Mouse (Mus musculus) neural tube, embryonic 10.5 days (tissue): ENCODE data around the gene Arih2.
"Not testable (repeated sequence)": the region's sequence is repeated elsewhere in the genome, so short reads cannot be mapped to it uniquely, and the experiment has no call there.

Experiments used
- DNase-seq: peaks from one replicate; pipeline ENCODE4 v3.0.0-alpha.2; 2017; ENCODE audit warnings: low spot score; ENCODE audit errors: extremely low spot score

Arih2 gene

DNA sequence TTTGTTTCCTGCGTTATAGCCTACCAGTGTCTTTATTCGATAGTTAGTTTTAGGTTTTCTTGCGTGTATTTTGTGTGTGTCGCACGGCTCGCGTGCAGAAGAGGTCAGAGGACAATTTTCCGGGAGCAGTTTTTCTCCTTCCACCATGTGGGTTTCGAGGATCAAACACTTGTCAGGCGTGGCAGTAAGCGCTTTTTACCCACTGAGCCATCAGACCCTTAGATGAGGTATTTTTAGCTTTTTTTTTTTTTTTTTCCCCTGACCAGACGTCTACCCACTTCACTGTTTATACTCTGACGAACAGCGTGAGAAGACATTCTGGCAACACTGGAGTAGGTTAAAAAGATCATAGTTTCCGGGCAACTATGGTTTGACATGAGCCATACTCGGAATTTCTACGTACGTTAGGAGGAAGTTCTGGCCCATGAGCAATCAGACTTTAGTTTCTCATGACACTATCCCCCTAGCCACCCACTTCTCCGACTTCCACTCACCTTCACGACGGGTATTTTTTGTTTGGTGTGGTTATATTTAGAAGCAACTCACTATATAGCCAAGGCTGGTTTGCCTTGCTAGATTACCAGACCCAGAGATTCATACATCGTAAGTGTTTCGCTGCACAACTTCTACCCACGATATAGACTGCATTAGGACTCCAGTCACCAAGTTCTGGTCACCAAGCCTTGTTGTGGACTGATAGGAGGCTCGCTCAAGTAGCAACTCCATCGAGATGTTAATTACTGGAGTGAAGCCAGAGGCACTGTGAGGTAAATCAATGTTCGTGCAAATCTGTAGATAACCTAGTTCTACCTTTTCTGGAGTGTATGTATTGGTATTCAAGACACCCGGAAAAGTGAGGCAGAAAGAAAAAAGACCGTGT lies 615 bp upstream of the Arih2 start:
- peak; percentile 16 for DNase-seq

DNA sequence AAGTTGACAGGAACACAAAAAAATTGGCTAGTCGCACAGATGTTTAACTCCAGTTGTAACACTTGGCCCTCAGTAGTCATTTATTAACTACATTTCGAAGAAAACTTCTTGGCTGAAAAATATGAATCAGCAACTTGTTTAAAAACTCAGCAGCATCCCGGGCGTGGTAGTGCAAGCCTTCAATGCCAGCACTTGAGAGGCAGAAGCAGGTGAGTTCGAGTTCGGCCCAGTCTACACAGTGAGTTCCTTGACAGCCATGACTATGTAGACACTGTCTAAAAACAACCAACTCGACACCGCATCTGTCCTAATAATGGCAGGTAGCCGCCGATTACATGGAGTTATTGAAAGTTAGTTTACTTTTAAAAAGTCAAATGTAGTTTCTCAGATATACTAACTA lies 1.0 kb downstream of the Arih2 start:
- no peak for DNase-seq

GRCm38 (mm10) chr9:108639825-108640224 lies 9.4 kb downstream of the Arih2 start:
- DNase-seq = no peak

DNA sequence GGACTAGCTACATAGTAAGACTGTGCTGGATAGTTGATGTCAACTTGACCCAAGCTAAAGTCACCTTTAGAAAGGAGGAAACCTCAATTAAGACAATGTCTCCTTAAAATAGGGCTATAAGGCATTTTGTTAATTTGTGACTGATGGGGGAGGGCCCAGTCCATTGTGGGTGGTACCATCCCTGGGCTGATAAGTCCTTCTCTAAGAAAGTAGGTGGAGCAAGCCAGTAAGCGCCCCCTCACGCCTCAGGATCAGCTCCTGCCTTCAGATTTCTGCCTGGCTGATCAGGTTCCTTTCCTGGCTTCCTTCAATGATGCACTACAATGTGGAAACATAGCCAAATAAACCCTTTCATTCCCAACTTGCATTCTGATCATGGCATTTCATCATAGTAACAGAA lies 13.8 kb downstream of the Arih2 start:
- no peak for DNase-seq

DNA sequence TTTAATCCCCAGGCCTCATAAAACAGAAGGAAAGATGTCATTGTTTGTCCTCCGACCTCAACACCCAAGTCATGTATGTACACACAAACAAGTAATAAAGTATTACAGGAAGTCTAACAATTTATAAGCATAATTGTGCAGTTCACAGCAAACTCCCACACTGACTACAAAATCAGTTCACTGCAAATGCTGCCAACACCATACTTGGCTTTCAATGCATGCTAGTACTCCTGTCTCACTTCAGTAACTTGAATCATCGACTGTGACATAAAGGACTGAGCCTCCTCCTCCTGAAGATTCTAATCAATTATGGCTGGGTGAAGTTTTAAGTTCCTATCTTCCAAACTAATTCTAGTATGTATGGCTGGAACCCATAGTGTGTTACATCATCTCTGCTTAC lies 15.3 kb downstream of the Arih2 start:
- DNase-seq = no peak

GRCm38 (mm10) chr9:108632375-108632774 lies 16.8 kb downstream of the Arih2 start:
- DNase-seq = no peak

GRCm38 (mm10) chr9:108631631-108632256 lies 17.4 kb downstream of the Arih2 start:
- no peak for DNase-seq

DNA sequence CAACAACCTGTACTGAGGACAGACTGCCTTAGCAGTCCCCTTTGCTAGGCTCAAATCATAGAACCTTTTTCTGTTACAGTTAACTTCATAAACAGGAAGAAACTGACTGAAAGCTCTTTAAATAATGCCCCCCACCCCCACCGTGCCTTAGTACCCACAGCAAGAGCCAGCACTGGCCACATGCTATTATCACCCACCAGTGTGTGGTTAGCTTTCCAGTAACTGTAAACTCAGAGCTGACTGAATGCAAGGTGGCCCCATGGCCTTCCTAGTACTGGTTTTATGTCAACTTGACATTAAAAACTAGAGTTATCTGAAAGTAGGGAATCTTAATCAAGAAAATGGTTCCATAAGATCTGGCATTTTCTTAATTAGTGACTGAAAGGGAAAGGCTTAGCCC lies 18.5 kb downstream of the Arih2 start:
- DNase-seq = no peak

DNA sequence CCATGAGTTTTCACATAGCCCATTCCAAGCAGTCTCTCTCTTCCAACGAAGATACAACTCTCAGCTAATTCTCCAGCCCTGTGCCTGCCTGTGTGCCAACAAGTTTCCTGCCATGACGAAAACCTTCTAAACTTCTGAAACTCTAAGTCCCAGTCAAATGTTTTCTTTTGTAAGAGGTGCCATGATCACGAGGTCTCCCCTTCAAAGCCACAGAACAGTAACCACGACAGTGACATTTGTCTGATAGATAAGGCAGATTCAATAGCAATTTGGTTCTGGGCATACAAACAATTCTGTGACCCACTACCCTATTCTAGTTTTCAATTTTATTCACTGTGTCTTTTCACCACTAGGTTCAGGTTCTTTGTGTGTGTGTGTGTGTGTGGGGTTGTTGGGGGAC lies 21.0 kb downstream of the Arih2 start:
- DNase-seq = no peak

DNA sequence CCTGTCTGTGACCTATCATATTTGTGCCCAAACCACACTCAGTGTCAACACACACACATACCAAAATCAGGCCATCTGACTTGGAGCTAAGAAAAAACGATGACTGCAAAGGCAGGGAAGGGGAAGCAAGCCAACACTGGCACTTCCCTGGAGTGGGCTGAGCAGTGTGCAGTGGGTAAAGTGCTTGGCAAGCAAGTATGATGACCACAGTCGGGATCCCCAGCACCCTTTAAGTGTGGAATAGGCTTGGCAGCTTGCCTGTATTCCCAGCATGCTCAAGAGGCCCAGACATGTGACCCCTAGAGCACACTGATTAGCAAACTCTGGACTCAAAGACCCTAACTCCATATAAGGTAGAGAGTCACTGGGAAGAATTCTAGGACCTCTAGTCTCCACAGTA lies 22.7 kb downstream of the Arih2 start:
- no peak for DNase-seq

GRCm38 (mm10) chr9:108617301-108617700 lies 31.9 kb downstream of the Arih2 start:
- DNase-seq = no peak

GRCm38 (mm10) chr9:108611488-108611887 lies 37.7 kb downstream of the Arih2 start:
- no peak for DNase-seq

DNA sequence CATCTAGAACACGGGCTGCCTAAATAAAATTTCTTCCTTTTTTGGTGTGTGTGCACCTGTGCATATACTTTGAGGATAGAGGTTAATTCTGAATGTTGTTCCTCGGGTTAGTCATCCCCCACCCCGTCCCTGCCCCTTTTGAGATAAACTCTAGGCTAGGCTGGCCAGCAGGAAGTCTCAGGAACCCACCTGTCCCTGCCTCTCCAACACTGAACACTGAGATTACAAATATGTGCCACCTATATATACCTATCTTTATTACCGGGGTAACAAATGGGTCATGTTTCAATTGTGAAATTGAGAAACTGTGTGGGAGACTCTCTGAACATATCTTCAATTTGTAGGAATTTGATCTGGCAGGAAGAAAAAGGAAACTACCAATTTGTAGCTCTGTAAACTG lies 40.3 kb downstream of the Arih2 start:
- DNase-seq = no peak

DNA sequence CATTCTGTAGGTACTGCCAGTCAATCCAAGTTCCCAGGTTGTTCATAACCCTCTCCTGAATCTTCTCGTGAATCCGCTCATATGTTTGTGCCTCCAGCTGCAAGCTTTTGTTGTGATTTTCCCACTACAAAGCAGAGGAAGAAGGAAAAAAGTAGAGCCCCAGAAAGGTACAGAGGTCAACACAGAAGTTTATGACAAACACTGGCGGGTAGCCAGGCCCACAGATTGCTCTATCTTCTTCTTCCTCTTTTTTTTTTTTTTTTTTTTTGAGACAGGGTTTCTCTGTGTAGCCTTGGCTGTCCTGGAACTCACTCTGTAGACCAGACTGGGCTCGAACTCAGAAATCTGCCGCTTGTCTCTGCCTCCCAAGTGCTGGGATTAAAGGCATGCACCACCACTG lies 41.3 kb downstream of the Arih2 start:
- not testable (repeated sequence) for DNase-seq

GRCm38 (mm10) chr9:108601986-108602385 lies 47.2 kb downstream of the Arih2 start:
- DNase-seq = no peak

- DNase-seq = no peak
These were observed 49.2 kb downstream of the Arih2 start for GRCm38 (mm10) chr9:108600011-108600410.

DNA sequence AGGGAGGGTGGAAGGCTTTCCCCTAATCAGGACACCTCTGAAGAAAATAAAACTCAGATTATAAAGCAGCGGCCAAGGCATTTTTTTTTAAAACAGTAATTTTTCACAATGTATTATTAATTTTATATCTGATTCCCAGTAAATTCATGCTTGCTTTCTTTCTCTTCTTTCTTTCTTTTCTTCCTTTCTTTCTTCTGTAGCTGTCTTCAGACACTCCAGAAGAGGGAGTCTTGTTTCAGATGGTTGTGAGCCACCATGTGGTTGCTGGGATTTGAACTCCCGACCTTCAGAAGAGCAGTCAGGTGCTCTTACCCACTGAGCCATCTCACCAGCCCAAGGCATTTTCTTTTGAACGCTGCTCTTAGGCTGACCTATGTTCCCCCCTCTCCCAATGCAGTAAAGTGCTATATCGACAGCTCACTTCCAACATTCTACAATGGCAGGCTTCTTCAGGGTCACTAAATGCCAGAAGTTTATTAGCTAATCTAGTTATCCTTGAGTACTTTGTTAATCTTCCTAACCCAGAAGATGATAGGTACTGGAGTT lies 50.1 kb downstream of the Arih2 start:
- DNase-seq = no peak

GRCm38 (mm10) chr9:108596998-108597764 lies 52.0 kb downstream of the Arih2 start, which contains the start of gene P4htm:
Gene P4htm, minus strand, starts transcription at chr9:108597667.
- peak; percentile 67 for DNase-seq

GRCm38 (mm10) chr9:108594354-108594753 lies 54.8 kb downstream of the Arih2 start:
- DNase-seq = no peak

DNA sequence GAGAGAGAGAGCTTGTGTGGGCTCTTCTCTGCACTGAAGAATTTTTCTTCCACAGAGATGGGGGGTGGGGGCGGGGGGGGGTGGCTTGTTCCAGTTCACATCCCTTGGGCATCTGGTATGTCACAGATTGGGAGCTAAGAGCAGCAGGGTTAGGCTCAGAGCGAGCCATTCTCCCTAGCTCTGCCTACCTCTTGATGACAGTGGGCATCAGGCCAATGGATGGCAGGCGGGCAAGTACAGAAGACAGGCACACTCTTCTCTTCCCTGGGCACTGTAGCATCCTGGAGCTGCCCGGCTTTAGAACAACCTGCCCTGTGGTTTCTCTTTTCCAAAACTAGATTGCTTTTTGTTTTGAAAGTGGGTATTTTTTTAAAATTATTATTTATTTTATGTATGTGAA lies 57.7 kb downstream of the Arih2 start:
- DNase-seq = no peak

DNA sequence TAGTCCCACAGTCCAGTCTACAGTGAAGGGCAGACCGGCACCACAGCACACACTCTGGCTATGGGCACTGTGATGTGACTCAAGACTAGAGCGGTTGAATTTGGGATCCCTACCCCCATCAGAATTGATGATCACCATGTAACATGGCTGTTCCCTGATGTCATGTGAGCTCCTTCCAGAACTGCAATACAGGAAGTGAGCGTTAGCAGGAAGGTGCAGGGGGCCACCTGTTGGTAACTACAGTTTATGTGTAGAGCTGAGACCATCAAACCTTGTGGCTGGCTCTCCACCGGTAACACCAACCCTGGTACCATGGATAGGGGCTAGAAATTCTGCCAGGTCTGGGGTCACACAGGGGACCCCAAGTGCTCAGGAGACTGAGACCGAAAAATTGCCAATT lies 60.0 kb downstream of the Arih2 start:
- no peak for DNase-seq
